Mouse (Mus musculus) liver, postnatal 0 days (tissue): ENCODE results near the gene Sept1.

Experiments
- CTCF ChIP-seq: sonication (generic); IDR thresholded peaks from 2 replicates; pipeline ENCODE4 v1.5.1; 2016; ENCODE audit warnings: antibody characterized with exemption, low read depth
- EP300 ChIP-seq: IDR thresholded peaks from 2 replicates; pipeline ENCODE4 v1.6.1; 2016; ENCODE audit warnings: antibody characterized with exemption, low read depth, mild to moderate bottlenecking

GRCm38 (mm10) chr7:127208295-127208552, 24.7 kb downstream of the Sept1 start, which contains the start of gene Tbc1d10b:
- TF ChIP-seq CTCF, result no peak
- TF ChIP-seq EP300, result no peak
